ENCODE assay signal across 16 mouse cellular contexts in the genomic region with DNA sequence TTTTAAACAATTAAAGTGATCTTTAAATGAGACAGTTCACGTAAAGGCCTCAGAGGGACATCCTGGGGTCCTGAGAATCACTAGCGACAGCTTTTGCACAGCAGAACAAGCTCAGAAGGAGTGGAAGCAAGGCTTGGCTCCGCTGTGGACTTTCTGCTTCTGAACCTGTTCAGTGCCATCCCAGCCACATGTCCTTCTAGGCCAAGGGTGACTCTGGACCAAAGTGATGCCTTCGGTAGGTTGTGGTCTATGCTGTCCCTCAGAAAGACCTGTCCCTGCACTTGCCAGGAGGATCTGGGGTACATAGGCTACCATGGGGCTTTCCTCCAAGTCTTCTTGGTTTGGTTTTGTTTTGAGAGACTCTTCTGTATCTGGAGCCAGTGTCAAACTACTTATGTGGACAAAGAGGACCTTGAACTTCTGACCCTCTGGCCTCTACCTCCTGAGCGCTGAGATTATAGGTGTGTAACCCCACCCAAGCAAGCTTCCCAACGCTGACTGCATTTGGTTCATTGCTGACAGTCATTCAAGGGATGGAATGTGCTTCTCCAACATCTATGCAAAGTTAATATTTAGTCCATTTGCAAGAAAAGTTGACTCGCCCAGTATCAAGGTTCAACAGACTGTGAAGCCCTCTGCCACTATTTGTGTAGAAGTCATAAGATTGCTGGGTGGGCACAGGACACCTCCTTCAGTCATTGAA.
A peak's percentile ranks its signal among the peaks of the same experiment; 100 is the strongest.
DNase-seq lines count a peak whose midpoint lies in the region.
"Had no signal": no experiment of that assay in that cellular context is flagged by ENCODE, and none has a peak within 500 bp of the region (broad histone marks: within the 10 kb centered on the region; RNA-seq: fewer than 3 reads in every experiment).

No protein-coding gene starts in this region.

- H3K4me3 ChIP-seq in embryonic facial prominence, embryonic 10.5 days, result no peak overlapping the region
- H3K4me3 ChIP-seq: erythroblast, embryonic 14.5 days; hindbrain, embryonic 15.5 days; layer of hippocampus, adult 2 months; limb, embryonic 10.5 days; liver, embryonic 15.5 days; neural tube, embryonic 12.5 days had no signal

- H3K27ac ChIP-seq in embryonic facial prominence, embryonic 10.5 days (replicated peaks), result no peak overlapping the region
- H3K27ac ChIP-seq: hindbrain, embryonic 15.5 days; layer of hippocampus, adult 2 months; limb, embryonic 10.5 days; liver, embryonic 15.5 days; neural tube, embryonic 12.5 days had no signal

- peaks cover 6% of the 10 kb centered on the region; the same call in 1 of the 2 replicates for H3K9me3 ChIP-seq in embryonic facial prominence, embryonic 10.5 days
- H3K9me3 ChIP-seq: hindbrain, embryonic 15.5 days; limb, embryonic 10.5 days; liver, embryonic 15.5 days had no signal

- 87% methylated on average over 7 of the region's 7 CpGs for WGBS in embryonic facial prominence, embryonic 10.5 days

- DNase-seq in heart, adult 11 months, result peak; percentile 74
- no peak for DNase-seq in heart, postnatal 14 days
- peak; percentile 24 for DNase-seq in testis, postnatal 10 days (ENCODE audit: low spot score)
- no peak for DNase-seq in testis, postnatal 14 days (ENCODE audit: low spot score)
- DNase-seq in kidney, postnatal 14 days, result peak; percentile 71
- DNase-seq in embryo, embryonic 9.5 days (ENCODE audit: extremely low spot score), result no peak
- no peak for DNase-seq in adrenal gland, postnatal 25 days
- DNase-seq in embryonic facial prominence, embryonic 10.5 days (ENCODE audit: low spot score), result no peak
- DNase-seq: cerebellum, postnatal 25 days; right cerebral cortex, postnatal 25 days had no signal

- intact Hi-C loops in heart, postnatal 14 days (cut with DNase I), result no loop called here

- H3K36me3 ChIP-seq in embryonic facial prominence, embryonic 10.5 days (replicated peaks), result no peaks in the 10 kb centered on the region
- H3K36me3 ChIP-seq: hindbrain, embryonic 15.5 days; limb, embryonic 10.5 days; liver, embryonic 15.5 days; neural tube, embryonic 12.5 days had no signal

- H3K27me3 ChIP-seq in embryonic facial prominence, embryonic 10.5 days (replicated peaks; ENCODE audit: low read depth, poor library complexity, severe bottlenecking), result no peaks in the 10 kb centered on the region
- H3K27me3 ChIP-seq: hindbrain, embryonic 15.5 days; liver, embryonic 15.5 days; neural tube, embryonic 12.5 days had no signal

- H3K4me1 ChIP-seq in embryonic facial prominence, embryonic 10.5 days, result no peaks in the 10 kb centered on the region
- H3K4me1 ChIP-seq: hindbrain, embryonic 15.5 days; limb, embryonic 10.5 days; neural tube, embryonic 12.5 days had no signal

Comparison
In these comparisons a context has a peak if more than half of its experiments do, and no peak if none do; other contexts are left out.
1. DNase-seq: peak in heart, adult 11 months (single experiment), testis, postnatal 10 days (single experiment) and kidney, postnatal 14 days (single experiment); none in heart, postnatal 14 days (0 of 2), testis, postnatal 14 days (single experiment), embryo, embryonic 9.5 days (single experiment), adrenal gland, postnatal 25 days (single experiment) and embryonic facial prominence, embryonic 10.5 days (single experiment).